Mouse (Mus musculus) bone marrow, adult 2 months (tissue): Measurements from ENCODE around the gene 3110021N24Rik.

ENCODE experiments used
- CTCF ChIP-seq: fragments of 200-500 bp; IDR thresholded peaks from 2 replicates; pipeline ENCODE4 v1.5.1; 2011; ENCODE audit warnings: low read length, control low read depth; ENCODE audit not compliant: control insufficient read depth, insufficient read depth
- POLR2A ChIP-seq: fragments of 200-500 bp; IDR thresholded peaks from 2 replicates; pipeline ENCODE4 v1.6.1; 2011; ENCODE audit warnings: low read depth, mild to moderate bottlenecking, control low read depth, low read length, borderline replicate concordance; ENCODE audit not compliant: control insufficient read depth

- TF ChIP-seq POLR2A (no peak), CTCF (no peak)
These were observed 11.2 kb upstream of the 3110021N24Rik start for GRCm38 (mm10) chr4:108708209-108708608.
